Mouse (Mus musculus): ENCODE data around the gene Mapk13. TPM values are rescaled to one million over a fixed set of nuclear protein-coding genes. Genes with fewer than 3 reads are reported as not detected.

Gene Mapk13
- polyA plus RNA-seq, 1 experiment from 2014 or later = 211 TPM

- Histone ChIP-seq H3K9me3 (ENCODE audit: control insufficient read depth, low read length) (no peaks in the 10 kb centered on the region), H3K27me3 (ENCODE audit: control insufficient read depth, insufficient read depth, low read length) (no peaks in the 10 kb centered on the region), H3K9ac (ENCODE audit: low read length) (no peak overlapping the region), H3K36me3 (ENCODE audit: control insufficient read depth, insufficient read depth, low read length) (peaks cover 40% of the 10 kb centered on the region), H3K4me1 (replicated peaks; ENCODE audit: control insufficient read depth, insufficient read depth) (no peaks in the 10 kb centered on the region), H3K27ac (replicated peaks) (no peak overlapping the region), H3K4me3 (ENCODE audit: low read depth, low read length) (no peak overlapping the region), H3K4me2 (replicated peaks; ENCODE audit: low read depth) (no peak overlapping the region)
- no peak for ATAC-seq (ENCODE audit: low FRiP score, low TSS enrichment)
- no peak for DNase-seq (ENCODE audit: low spot score)
- no peak for TF ChIP-seq EP300 (optimal IDR thresholded peaks at IDR 0.05)
- no peak for TF ChIP-seq CTCF (IDR thresholded peaks at IDR 0.05; ENCODE audit: low read depth)
- WGBS = 84% methylated on average over 14 of the region's 14 CpGs
These were observed 60.0 kb downstream of the Mapk13 start for GRCm38 (mm10) chr17:28829120-28829519.

Other genes with a start within 250 kb of the Mapk13 start
- gene Armc12, start 238.5 kb upstream of the Mapk13 start, polyA plus RNA-seq (2015; fragmentation: Nextera tagmentation; extraction: Ambion mirVana) = not detected in 2 replicates
- gene Clpsl2, start 219.9 kb upstream of the Mapk13 start, polyA plus RNA-seq (2015; fragmentation: Nextera tagmentation; extraction: Ambion mirVana) = not detected in 2 replicates
- gene Clps, start 208.5 kb upstream of the Mapk13 start, polyA plus RNA-seq (2015; fragmentation: Nextera tagmentation; extraction: Ambion mirVana) = 1,789 and 1,944 TPM in 2 replicates
- 0.98 and 1.2 TPM in 2 replicates for gene Lhfpl5, start 193.7 kb upstream of the Mapk13 start, polyA plus RNA-seq (2015; fragmentation: Nextera tagmentation; extraction: Ambion mirVana)
- gene Srpk1, start 146.6 kb upstream of the Mapk13 start, polyA plus RNA-seq (2015; fragmentation: Nextera tagmentation; extraction: Ambion mirVana) = 88.7 and 103 TPM in 2 replicates
- 0.24 and 0.50 TPM in 2 replicates for gene Slc26a8, start 79.1 kb upstream of the Mapk13 start, polyA plus RNA-seq (2015; fragmentation: Nextera tagmentation; extraction: Ambion mirVana)
- 31.4 and 33.4 TPM in 2 replicates for gene Mapk14, start 78.0 kb upstream of the Mapk13 start, polyA plus RNA-seq (2015; fragmentation: Nextera tagmentation; extraction: Ambion mirVana)
- 1.0 and 1.2 TPM in 2 replicates for gene AC170998.1, start 43.2 kb upstream of the Mapk13 start, polyA plus RNA-seq (2015; fragmentation: Nextera tagmentation; extraction: Ambion mirVana)
- 5.2 and 5.7 TPM in 2 replicates for gene Brpf3, start 31.8 kb downstream of the Mapk13 start, polyA plus RNA-seq (2015; fragmentation: Nextera tagmentation; extraction: Ambion mirVana)
- gene Pnpla1, start 89.1 kb downstream of the Mapk13 start, polyA plus RNA-seq (2015; fragmentation: Nextera tagmentation; extraction: Ambion mirVana) = 12.7 TPM in 2 replicates
- 1.2 and 2.2 TPM in 2 replicates for gene 4930539E08Rik, start 146.0 kb downstream of the Mapk13 start, polyA plus RNA-seq (2015; fragmentation: Nextera tagmentation; extraction: Ambion mirVana)
- 0.18 TPM in 1 of 2 replicates, not detected in the other for gene Pxt1, start 174.5 kb downstream of the Mapk13 start, polyA plus RNA-seq (2015; fragmentation: Nextera tagmentation; extraction: Ambion mirVana)
- 37.6 and 38.3 TPM in 2 replicates for gene Kctd20, start 182.7 kb downstream of the Mapk13 start, polyA plus RNA-seq (2015; fragmentation: Nextera tagmentation; extraction: Ambion mirVana)
- 64.8 and 68.7 TPM in 2 replicates for gene Stk38, start 238.7 kb downstream of the Mapk13 start, polyA plus RNA-seq (2015; fragmentation: Nextera tagmentation; extraction: Ambion mirVana)